Mouse (Mus musculus) lung, embryonic 15.5 days (tissue): ENCODE measurements around the gene Ltv1. TPM values are rescaled to one million over a fixed set of nuclear protein-coding genes. Genes with fewer than 3 reads are reported as not detected.

ENCODE experiments used
- ATAC-seq: fragments of 200-750 bp; cut with Nextera tagmentation; 2 replicates; pipeline ENCODE4 v1.8.0; 2017; ENCODE audit warnings: moderate number of reproducible peaks, borderline replicate concordance; ENCODE audit not compliant: low FRiP score, low TSS enrichment; ENCODE audit errors: extremely low read depth
- H3K27ac ChIP-seq: fragments of 300-500 bp; sonication (generic); 2 replicates; pipeline ENCODE4 v1.5.1; 2015; ENCODE audit warnings: moderate library complexity, mild to moderate bottlenecking, inconsistent platforms
- H3K27me3 ChIP-seq: fragments of 300-500 bp; sonication (generic); 2 replicates; pipeline ENCODE4 v1.6.1; 2015; ENCODE audit warnings: inconsistent platforms
- H3K36me3 ChIP-seq: fragments of 300-500 bp; sonication (generic); 2 replicates; pipeline ENCODE4 v1.6.1; 2015; ENCODE audit warnings: inconsistent platforms
- H3K4me1 ChIP-seq: fragments of 300-500 bp; sonication (generic); 2 replicates; pipeline ENCODE4 v1.6.1; 2015; ENCODE audit warnings: inconsistent platforms
- H3K4me2 ChIP-seq: fragments of 300-500 bp; sonication (generic); 2 replicates; pipeline ENCODE4 v1.6.1; 2015; ENCODE audit warnings: inconsistent platforms, mild to moderate bottlenecking, moderate library complexity
- H3K4me3 ChIP-seq: fragments of 300-500 bp; sonication (generic); 2 replicates; pipeline ENCODE4 v1.5.1; 2015; ENCODE audit warnings: mild to moderate bottlenecking, inconsistent platforms
- H3K9ac ChIP-seq: fragments of 300-500 bp; sonication (generic); 2 replicates; pipeline ENCODE4 v1.6.1; 2015; ENCODE audit warnings: inconsistent platforms
- H3K9me3 ChIP-seq: fragments of 300-500 bp; sonication (generic); 2 replicates; pipeline ENCODE4 v1.6.1; 2016; ENCODE audit warnings: inconsistent platforms
- WGBS: fragments of 180-500 bp; shearing (Covaris S2); methylation state at CpG from one replicate; pipeline ENCODE4 v1.1.7; 2015; 5-methylcytosine and 5-hydroxymethylcytosine counted together
- polyA plus RNA-seq: library from polyadenylated mRNA; unstranded; fragments of >200 nt; fragmentation: Nextera tagmentation; extraction: Ambion mirVana; gene quantifications from 2 replicates; pipeline ENCODE4 v1.2.1, GENCODE M21; 2015

Ltv1 gene
- polyA plus RNA-seq = 70.5 and 71.3 TPM in 2 replicates

GRCm38 (mm10) chr10:13192731-13193351 is at the start of gene Ltv1:
TSS of gene Ltv1 (minus strand) at chr10:13193168.
- peak; percentile 99 for ATAC-seq
- peak within 1 kb of the TSS; percentile 80 for H3K27ac ChIP-seq
- peak within 1 kb of the TSS; percentile 89 for H3K4me3 ChIP-seq
- H3K9me3 ChIP-seq = no peaks in the 10 kb centered on the region
- H3K36me3 ChIP-seq = peaks cover 20% of the 10 kb centered on the region
- peaks cover 6% of the 10 kb centered on the region for H3K4me1 ChIP-seq
- H3K9ac ChIP-seq = peak within 1 kb of the TSS; percentile 69
- H3K4me2 ChIP-seq = peak within 1 kb of the TSS; percentile 66
- WGBS = under 1% methylated on average over 43 of the region's 43 CpGs
- no peaks in the 10 kb centered on the region for H3K27me3 ChIP-seq

GRCm38 (mm10) chr10:13240431-13240830 is 47.5 kb upstream of the Ltv1 start:
- Histone ChIP-seq H3K4me3 (no peak overlapping the region), H3K27ac (peak overlapping the region; percentile 20; the same call in 1 of the 2 replicates), H3K9ac (no peak overlapping the region), H3K27me3 (no peaks in the 10 kb centered on the region), H3K4me2 (no peak overlapping the region), H3K4me1 (peaks cover 13% of the 10 kb centered on the region; the same call in 1 of the 2 replicates), H3K36me3 (peaks cover 25% of the 10 kb centered on the region; the same call in 1 of the 2 replicates), H3K9me3 (no peaks in the 10 kb centered on the region)
- peak; percentile 65; the same call in 1 of the 2 replicates for ATAC-seq
- WGBS = 31% methylated on average over 4 of the region's 4 CpGs

GRCm38 (mm10) chr10:13238188-13238587 is 45.2 kb upstream of the Ltv1 start:
- H3K9me3 ChIP-seq = no peaks in the 10 kb centered on the region
- H3K4me2 ChIP-seq = no peak overlapping the region
- H3K9ac ChIP-seq = no peak overlapping the region
- peaks cover 22% of the 10 kb centered on the region; the same call in 1 of the 2 replicates for H3K36me3 ChIP-seq
- peaks cover 8% of the 10 kb centered on the region for H3K4me1 ChIP-seq
- WGBS = 83% methylated on average over 4 of the region's 4 CpGs
- no peaks in the 10 kb centered on the region for H3K27me3 ChIP-seq
- H3K4me3 ChIP-seq = no peak overlapping the region
- no peak overlapping the region for H3K27ac ChIP-seq
- no peak for ATAC-seq

GRCm38 (mm10) chr10:13236866-13237265 is 43.9 kb upstream of the Ltv1 start:
- H3K4me2 ChIP-seq = no peak overlapping the region
- peaks cover 8% of the 10 kb centered on the region for H3K4me1 ChIP-seq
- ATAC-seq = no peak
- H3K9ac ChIP-seq = no peak overlapping the region
- H3K36me3 ChIP-seq = peaks cover 23% of the 10 kb centered on the region; the same call in 1 of the 2 replicates
- WGBS = 83% methylated on average over 5 of the region's 5 CpGs
- H3K27me3 ChIP-seq = no peaks in the 10 kb centered on the region
- H3K27ac ChIP-seq = no peak overlapping the region
- no peak overlapping the region for H3K4me3 ChIP-seq
- H3K9me3 ChIP-seq = no peaks in the 10 kb centered on the region

GRCm38 (mm10) chr10:13234503-13234902 is 41.5 kb upstream of the Ltv1 start:
- Histone ChIP-seq H3K9ac (no peak overlapping the region), H3K4me3 (no peak overlapping the region), H3K9me3 (no peaks in the 10 kb centered on the region), H3K4me2 (no peak overlapping the region), H3K27me3 (no peaks in the 10 kb centered on the region), H3K36me3 (peaks cover 31% of the 10 kb centered on the region), H3K4me1 (peaks cover 5% of the 10 kb centered on the region), H3K27ac (peak overlapping the region; percentile 44)
- ATAC-seq = peak; percentile 75; the same call in 1 of the 2 replicates
- WGBS = 42% methylated on average over 3 of the region's 3 CpGs

- no peak for ATAC-seq
- H3K4me1 ChIP-seq = peaks cover 5% of the 10 kb centered on the region
- H3K9ac ChIP-seq = no peak overlapping the region
- H3K27me3 ChIP-seq = no peaks in the 10 kb centered on the region
- H3K27ac ChIP-seq = 0 out of 2 replicates have a peak overlapping the region, but pooled peaks have one; percentile 44
- H3K4me2 ChIP-seq = no peak overlapping the region
- 84% methylated on average over 10 of the region's 10 CpGs for WGBS
- no peak overlapping the region for H3K4me3 ChIP-seq
- H3K36me3 ChIP-seq = peaks cover 31% of the 10 kb centered on the region
- H3K9me3 ChIP-seq = no peaks in the 10 kb centered on the region
Measured at GRCm38 (mm10) chr10:13233941-13234340, 41.0 kb upstream of the Ltv1 start.

- H3K27ac ChIP-seq = no peak overlapping the region
- H3K4me2 ChIP-seq = no peak overlapping the region
- 77% methylated on average over 2 of the region's 2 CpGs for WGBS
- no peak for ATAC-seq
- H3K36me3 ChIP-seq = peaks cover 29% of the 10 kb centered on the region
- peaks cover 5% of the 10 kb centered on the region for H3K4me1 ChIP-seq
- H3K4me3 ChIP-seq = no peak overlapping the region
- H3K9ac ChIP-seq = no peak overlapping the region
- H3K9me3 ChIP-seq = no peaks in the 10 kb centered on the region
- no peaks in the 10 kb centered on the region for H3K27me3 ChIP-seq
Measured at GRCm38 (mm10) chr10:13233143-13233622, 40.2 kb upstream of the Ltv1 start.

- no peak for ATAC-seq
- Histone ChIP-seq H3K9ac (no peak overlapping the region), H3K27ac (no peak overlapping the region), H3K4me1 (peaks cover 5% of the 10 kb centered on the region), H3K4me3 (no peak overlapping the region), H3K4me2 (no peak overlapping the region), H3K9me3 (no peaks in the 10 kb centered on the region), H3K27me3 (no peaks in the 10 kb centered on the region), H3K36me3 (peaks cover 25% of the 10 kb centered on the region)
- 70% methylated on average over 9 of the region's 9 CpGs for WGBS
Measured at GRCm38 (mm10) chr10:13232443-13233142, 39.6 kb upstream of the Ltv1 start.

- no peak overlapping the region for H3K27ac ChIP-seq
- 87% methylated on average over 7 of the region's 7 CpGs for WGBS
- no peak for ATAC-seq
- no peaks in the 10 kb centered on the region for H3K9me3 ChIP-seq
- peaks cover 5% of the 10 kb centered on the region for H3K4me1 ChIP-seq
- no peak overlapping the region for H3K4me3 ChIP-seq
- H3K9ac ChIP-seq = no peak overlapping the region
- no peaks in the 10 kb centered on the region for H3K27me3 ChIP-seq
- no peak overlapping the region for H3K4me2 ChIP-seq
- peaks cover 16% of the 10 kb centered on the region for H3K36me3 ChIP-seq
Measured at GRCm38 (mm10) chr10:13230716-13231115, 37.7 kb upstream of the Ltv1 start.

- WGBS = 80% methylated on average over 7 of the region's 7 CpGs
- Histone ChIP-seq H3K4me1 (no peaks in the 10 kb centered on the region), H3K27me3 (no peaks in the 10 kb centered on the region), H3K4me2 (no peak overlapping the region), H3K36me3 (peaks cover 20% of the 10 kb centered on the region), H3K4me3 (no peak overlapping the region), H3K9me3 (no peaks in the 10 kb centered on the region), H3K27ac (no peak overlapping the region), H3K9ac (no peak overlapping the region)
- no peak for ATAC-seq
Measured at GRCm38 (mm10) chr10:13225377-13226063, 32.6 kb upstream of the Ltv1 start.

GRCm38 (mm10) chr10:13222135-13222534 is 29.2 kb upstream of the Ltv1 start:
- ATAC-seq = no peak
- WGBS = 70% methylated on average over 3 of the region's 3 CpGs
- Histone ChIP-seq H3K4me3 (no peak overlapping the region), H3K27me3 (no peaks in the 10 kb centered on the region), H3K9ac (no peak overlapping the region), H3K4me1 (0 out of 2 replicates have a peak, but pooled peaks cover 3% of the 10 kb centered on the region), H3K27ac (no peak overlapping the region), H3K36me3 (peaks cover 16% of the 10 kb centered on the region; the same call in 1 of the 2 replicates), H3K9me3 (no peaks in the 10 kb centered on the region), H3K4me2 (no peak overlapping the region)
